Mouse (Mus musculus) splenic B cell, adult 2 months (primary cell): ENCODE measurements around the gene St8sia1.
"Not testable (repeated sequence)": the region's sequence is repeated elsewhere in the genome, so short reads cannot be mapped to it uniquely, and the experiment has no call there.

Experiments
- DNase-seq: peaks from one replicate; pipeline ENCODE4 v3.0.0-alpha.2; 2011; ENCODE audit warnings: low read depth, low spot score
- H3K27me3 ChIP-seq: 2 replicates; pipeline ENCODE4 v1.6.1; 2012; ENCODE audit warnings: mild to moderate bottlenecking, low read length, moderate library complexity, mixed read lengths; ENCODE audit not compliant: control insufficient read depth, poor library complexity, insufficient read depth, severe bottlenecking
- H3K36me3 ChIP-seq: 2 replicates; pipeline ENCODE4 v1.6.1; 2012; ENCODE audit warnings: mild to moderate bottlenecking, low read length, moderate library complexity, mixed read lengths; ENCODE audit not compliant: control insufficient read depth, poor library complexity, insufficient read depth, severe bottlenecking

The St8sia1 gene

DNA sequence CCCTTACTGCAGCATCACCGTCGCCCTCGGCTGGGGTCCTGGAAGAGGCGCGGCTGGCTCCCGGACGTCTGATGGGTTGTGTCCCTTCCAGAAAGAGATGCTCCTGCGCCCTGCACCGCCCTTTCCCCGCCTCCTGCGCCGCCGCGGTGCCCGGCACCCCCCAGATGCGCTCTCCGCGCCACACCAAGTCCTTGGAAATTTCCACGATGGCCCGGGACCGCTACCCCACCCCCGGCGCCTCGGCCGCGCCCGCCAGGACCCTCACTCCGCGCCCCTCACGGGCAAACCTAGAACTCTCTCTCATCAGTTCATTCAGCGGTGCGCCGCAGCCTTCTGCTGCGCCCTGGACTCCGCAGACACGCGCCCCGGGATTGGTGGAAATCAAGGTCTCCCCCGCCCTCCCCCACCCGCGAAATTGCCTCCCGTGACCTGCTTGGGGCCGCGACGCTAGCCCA is at the start of gene St8sia1:
Gene St8sia1 (minus strand): TSS at position 377 of the 455 bp plus-strand sequence.
- no peak for DNase-seq
- peaks cover 5% of the 10 kb centered on the region for H3K27me3 ChIP-seq
- no peaks in the 10 kb centered on the region for H3K36me3 ChIP-seq

DNA sequence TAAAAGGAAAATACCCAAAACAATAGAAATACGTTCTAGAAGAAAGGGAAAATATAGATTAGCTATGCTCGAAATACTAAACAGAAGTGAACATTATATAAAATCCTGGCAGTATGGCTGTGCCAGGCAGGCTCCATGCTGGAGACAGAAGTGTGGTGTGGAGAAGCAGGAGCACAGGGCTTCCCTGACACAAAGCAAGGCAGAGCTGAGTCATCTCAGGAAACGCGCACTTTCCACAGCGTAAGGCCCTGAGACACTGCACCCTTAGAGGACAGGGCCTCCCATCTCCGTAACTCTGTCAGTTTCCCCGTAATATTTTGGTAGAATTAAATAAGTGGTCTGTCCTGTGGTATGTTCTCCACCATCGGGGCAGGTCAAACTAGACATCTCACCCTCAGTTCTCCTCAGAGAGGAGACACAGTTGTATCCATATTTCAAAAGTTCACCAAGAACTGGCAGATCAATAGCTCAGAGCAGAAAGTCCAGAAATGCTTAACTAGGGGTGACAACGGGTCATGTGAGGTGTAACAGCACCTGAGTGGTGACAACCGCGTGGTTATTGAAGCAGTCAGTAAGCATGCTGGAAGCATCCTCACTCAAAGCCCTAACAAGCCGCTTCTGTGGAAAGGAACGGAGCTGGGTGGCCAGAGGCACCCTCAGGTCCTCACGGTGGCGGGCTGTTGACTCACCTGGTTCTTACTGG is 48.4 kb upstream of the St8sia1 start:
- no peak for DNase-seq
- no peaks in the 10 kb centered on the region for H3K27me3 ChIP-seq
- peaks cover 3% of the 10 kb centered on the region; the same call in 1 of the 2 replicates for H3K36me3 ChIP-seq

DNA sequence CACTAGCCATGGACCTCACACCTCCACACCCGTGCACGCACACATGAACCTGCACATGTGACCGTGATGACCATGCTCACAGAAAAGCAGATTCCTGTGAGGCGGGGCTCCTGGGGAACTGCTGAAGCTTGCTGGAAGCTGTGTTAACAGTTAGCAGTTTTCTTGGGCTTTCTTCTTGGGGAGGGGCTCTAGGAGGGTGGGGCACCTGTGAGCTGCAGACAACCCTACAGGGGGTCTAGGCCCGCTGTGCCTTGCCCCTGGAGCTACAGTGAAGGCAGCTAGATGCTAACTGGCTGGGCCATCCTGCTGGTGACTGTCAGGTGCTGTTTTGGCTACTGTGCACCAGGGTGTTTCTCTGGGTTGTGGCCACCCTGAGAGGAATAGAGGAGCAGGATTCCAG is 44.6 kb upstream of the St8sia1 start:
- no peak for DNase-seq
- Histone ChIP-seq H3K27me3 (no peaks in the 10 kb centered on the region), H3K36me3 (peaks cover 3% of the 10 kb centered on the region; the same call in 1 of the 2 replicates)

GRCm38 (mm10) chr6:143005209-143005608 is 41.0 kb upstream of the St8sia1 start:
- H3K36me3 ChIP-seq, DNase-seq, H3K27me3 ChIP-seq: not testable (repeated sequence)

DNA sequence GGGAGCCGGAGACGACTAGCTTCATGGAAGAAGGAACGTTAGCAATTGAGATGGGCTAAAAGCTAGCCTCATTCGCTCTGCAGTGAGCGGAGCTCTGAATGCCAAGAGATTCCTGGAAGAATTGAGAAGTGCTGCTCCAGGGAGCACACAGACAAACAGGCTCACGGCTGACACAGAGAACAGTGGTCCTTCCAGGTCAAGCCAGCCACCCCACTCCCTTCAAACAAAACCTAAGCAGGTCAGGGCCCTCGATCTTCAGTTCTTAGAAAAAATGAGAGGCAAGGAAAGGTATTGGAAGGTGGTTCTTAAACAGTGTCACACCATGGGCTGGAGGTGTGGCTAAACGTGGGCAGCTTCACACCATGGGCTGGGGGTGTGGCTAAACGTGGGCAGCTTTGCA is 40.5 kb upstream of the St8sia1 start:
- no peak for DNase-seq
- H3K36me3 ChIP-seq, result no peaks in the 10 kb centered on the region
- no peaks in the 10 kb centered on the region for H3K27me3 ChIP-seq

DNA sequence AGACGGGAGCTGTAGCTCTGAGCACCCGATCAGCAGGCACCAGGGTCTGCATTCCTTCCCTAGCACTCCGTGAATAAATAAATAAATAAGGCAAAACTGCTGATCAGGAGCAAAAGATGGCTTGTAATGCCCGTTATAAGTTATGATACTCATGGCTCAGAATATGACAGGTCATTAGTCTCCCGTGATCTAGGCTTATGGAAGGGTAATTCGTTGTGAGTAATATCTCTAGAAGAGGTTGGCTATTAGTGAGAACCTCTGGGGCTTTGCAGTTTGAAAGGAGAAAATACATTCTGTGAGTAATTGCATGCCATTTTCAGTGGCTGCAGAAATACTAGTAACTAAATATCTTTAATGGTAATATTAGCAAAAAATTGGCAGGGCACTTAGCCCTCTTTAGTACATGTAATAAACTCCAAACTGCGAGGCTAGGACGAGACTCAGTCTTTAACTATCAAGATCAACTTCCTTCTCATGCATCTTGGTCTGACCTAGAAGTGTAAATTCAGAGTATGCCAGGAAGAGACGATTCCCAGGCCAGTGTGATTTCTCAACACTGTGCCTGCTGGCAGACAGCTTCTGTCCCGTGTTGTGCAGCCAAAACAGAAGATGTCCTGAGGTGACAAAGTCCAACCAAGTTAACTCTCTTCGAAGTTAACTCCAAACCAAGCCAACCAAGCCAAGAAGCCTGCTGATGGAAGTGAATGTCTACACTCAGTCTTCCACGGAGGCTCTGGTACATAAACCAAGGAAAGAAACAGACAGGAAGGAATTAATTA is 34.2 kb upstream of the St8sia1 start:
- no peaks in the 10 kb centered on the region for H3K27me3 ChIP-seq
- no peak for DNase-seq
- H3K36me3 ChIP-seq, result no peaks in the 10 kb centered on the region

- no peak for DNase-seq
- Histone ChIP-seq H3K27me3 (no peaks in the 10 kb centered on the region), H3K36me3 (no peaks in the 10 kb centered on the region)
These were observed 32.6 kb upstream of the St8sia1 start for GRCm38 (mm10) chr6:142996887-142997286.

DNA sequence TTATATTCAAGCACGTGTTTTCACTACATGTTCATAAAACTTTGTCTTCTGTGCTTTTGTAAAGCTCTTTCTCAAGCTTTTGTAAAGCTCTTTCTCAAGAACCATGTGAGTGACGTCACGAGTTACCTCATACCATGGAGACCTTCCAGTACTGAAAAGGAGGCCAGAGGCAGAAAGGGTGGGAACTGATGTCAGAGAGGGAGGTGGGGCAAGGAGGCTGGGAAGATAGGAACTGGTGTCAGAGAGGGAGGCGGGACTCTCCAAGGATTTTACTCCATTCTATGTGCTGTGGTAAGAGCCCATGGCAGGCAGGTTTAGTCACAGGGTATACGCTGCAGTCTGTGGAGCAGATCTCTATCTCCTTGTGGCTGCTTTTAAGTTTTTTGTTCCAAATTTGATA is 31.3 kb upstream of the St8sia1 start:
- no peaks in the 10 kb centered on the region for H3K27me3 ChIP-seq
- no peak for DNase-seq
- no peaks in the 10 kb centered on the region for H3K36me3 ChIP-seq

- DNase-seq, result no peak
- Histone ChIP-seq H3K36me3 (no peaks in the 10 kb centered on the region), H3K27me3 (no peaks in the 10 kb centered on the region)
These were observed 30.6 kb upstream of the St8sia1 start for GRCm38 (mm10) chr6:142994821-142995220.

DNA sequence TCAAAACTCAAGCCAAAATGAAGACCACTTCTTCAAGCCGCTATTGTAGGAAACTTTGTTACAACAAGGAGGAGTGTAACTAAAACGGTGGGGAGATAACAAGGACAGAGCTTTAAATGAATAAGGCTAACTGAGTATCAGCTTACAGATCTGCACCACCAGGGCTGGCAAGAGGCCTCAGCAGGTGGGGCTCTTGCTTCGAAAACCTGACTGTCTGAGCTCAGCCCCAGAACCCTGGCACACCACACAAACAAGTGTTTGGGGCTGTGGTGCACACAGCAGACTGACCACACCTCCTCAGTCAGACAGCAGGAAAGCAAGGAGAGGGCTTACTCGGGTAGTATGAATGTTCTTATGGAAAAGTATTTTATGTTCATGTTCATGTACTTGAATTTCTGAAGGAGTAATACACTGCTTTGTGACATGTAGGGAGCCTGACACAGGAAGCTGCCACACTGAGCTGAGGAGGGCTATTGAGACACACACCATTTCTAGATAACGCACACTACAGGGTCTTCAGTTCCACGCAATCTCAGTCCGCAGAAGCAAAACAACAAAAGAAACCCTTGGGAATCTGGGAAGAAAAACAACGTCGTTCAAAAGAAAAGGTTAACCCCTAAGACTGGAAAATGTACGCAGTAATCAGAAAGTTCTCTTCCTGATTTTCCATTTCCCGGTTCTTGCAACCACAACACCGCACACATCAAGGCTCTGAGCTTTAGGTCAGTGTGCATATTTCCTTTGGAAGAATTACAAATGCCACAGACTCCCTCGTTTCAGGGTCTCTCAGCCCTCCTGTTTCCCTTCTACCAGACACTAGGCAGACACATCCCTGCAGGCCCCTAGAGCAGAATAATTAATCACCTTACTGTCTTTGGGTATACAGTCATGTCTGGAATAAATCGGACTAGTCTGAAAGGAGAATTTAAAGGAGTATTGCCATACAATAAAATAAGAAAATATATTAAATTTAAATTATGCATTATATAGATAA is 29.8 kb upstream of the St8sia1 start:
- DNase-seq, result no peak
- Histone ChIP-seq H3K36me3 (no peaks in the 10 kb centered on the region), H3K27me3 (no peaks in the 10 kb centered on the region)

GRCm38 (mm10) chr6:142992971-142993370 is 28.7 kb upstream of the St8sia1 start:
- no peak for DNase-seq
- H3K36me3 ChIP-seq, result no peaks in the 10 kb centered on the region
- no peaks in the 10 kb centered on the region for H3K27me3 ChIP-seq

DNA sequence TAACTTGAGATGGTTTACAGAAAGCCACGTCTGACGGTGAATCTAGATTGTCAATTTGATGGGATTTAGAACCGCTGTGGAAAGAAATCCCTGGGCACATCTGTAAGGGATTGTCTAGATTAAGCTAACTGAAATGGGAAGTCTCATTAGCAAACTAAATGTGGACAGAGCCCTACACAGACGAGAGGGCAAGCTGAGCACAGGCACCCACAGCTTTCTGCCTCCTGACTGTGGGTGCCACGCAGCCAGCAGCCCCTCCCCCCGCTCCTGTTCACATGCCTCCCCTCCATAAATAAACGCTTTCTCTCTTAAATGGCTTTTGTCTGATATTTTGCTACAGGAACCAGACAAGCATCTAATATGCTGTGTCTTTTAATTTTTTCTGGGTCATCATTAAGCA is 27.8 kb upstream of the St8sia1 start:
- DNase-seq, result no peak
- no peaks in the 10 kb centered on the region for H3K36me3 ChIP-seq
- H3K27me3 ChIP-seq, result no peaks in the 10 kb centered on the region

- peak; percentile 75 for DNase-seq
- Histone ChIP-seq H3K27me3 (no peaks in the 10 kb centered on the region), H3K36me3 (no peaks in the 10 kb centered on the region)
These were observed 27.3 kb upstream of the St8sia1 start for GRCm38 (mm10) chr6:142991391-142992059.

DNA sequence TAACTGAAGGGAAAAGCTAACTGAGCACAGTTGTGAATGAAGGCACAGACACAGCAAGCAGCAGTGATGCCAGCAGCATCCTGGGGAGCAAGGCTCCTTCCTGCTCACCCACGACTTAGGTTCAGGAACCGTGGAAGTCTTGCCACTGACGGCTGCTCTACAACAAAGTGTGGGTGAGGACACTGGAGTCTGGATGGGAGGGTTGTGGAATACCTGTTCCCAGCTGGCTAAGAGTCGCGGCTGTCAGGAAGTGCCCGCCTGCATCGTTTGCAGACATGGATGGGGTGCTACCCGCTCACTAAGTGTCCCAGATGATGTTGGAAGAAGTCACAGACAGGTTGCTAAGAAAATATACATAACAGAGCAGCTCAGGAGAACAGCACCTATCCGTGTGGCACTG is 26.3 kb upstream of the St8sia1 start:
- DNase-seq, result no peak
- no peaks in the 10 kb centered on the region for H3K36me3 ChIP-seq

More for the DNA sequence above, 26.3 kb upstream of the St8sia1 start:
- H3K27me3 ChIP-seq, result no peaks in the 10 kb centered on the region
